Mouse (Mus musculus) right cerebral cortex, postnatal 4 days (tissue): Measurements from ENCODE around the gene S1pr4.

Experiments used
- DNase-seq: peaks from one replicate; pipeline ENCODE4 v3.0.0-alpha.2; 2022

Gene S1pr4

GRCm38 (mm10) chr10:81491018-81491417 lies 8.9 kb downstream of the S1pr4 start:
- no peak for DNase-seq

- no peak for DNase-seq
Observed at GRCm38 (mm10) chr10:81489941-81490340, 10.0 kb downstream of the S1pr4 start.

GRCm38 (mm10) chr10:81488081-81488480 lies 11.9 kb downstream of the S1pr4 start:
- no peak for DNase-seq

- no peak for DNase-seq
Observed at GRCm38 (mm10) chr10:81486496-81486895, 13.4 kb downstream of the S1pr4 start.

GRCm38 (mm10) chr10:81485479-81486018 lies 14.4 kb downstream of the S1pr4 start:
- no peak for DNase-seq

- no peak for DNase-seq
Observed at GRCm38 (mm10) chr10:81485060-81485449, 14.9 kb downstream of the S1pr4 start.

GRCm38 (mm10) chr10:81484441-81485059 lies 15.4 kb downstream of the S1pr4 start:
- no peak for DNase-seq

- DNase-seq = peak; percentile 62
Observed at GRCm38 (mm10) chr10:81483983-81484382, 15.9 kb downstream of the S1pr4 start.

- DNase-seq = peak; percentile 80
Observed at GRCm38 (mm10) chr10:81482533-81482889, 17.4 kb downstream of the S1pr4 start, which contains the start of gene Celf5. Celf5 (minus strand) TSS chr10:81482709.

GRCm38 (mm10) chr10:81481605-81482532 lies 18.1 kb downstream of the S1pr4 start:
- DNase-seq = peak; percentile 62

GRCm38 (mm10) chr10:81474461-81474860 lies 25.5 kb downstream of the S1pr4 start:
- DNase-seq = no peak

GRCm38 (mm10) chr10:81473003-81473451 lies 26.9 kb downstream of the S1pr4 start:
- DNase-seq = peak; percentile 86

GRCm38 (mm10) chr10:81472403-81473002 lies 27.4 kb downstream of the S1pr4 start:
- peak; percentile 55 for DNase-seq

GRCm38 (mm10) chr10:81470454-81470853 lies 29.5 kb downstream of the S1pr4 start:
- DNase-seq = no peak

- no peak for DNase-seq
Observed at GRCm38 (mm10) chr10:81469253-81469652, 30.7 kb downstream of the S1pr4 start.

- peak; percentile 2 for DNase-seq
Observed at GRCm38 (mm10) chr10:81467670-81468235, 32.2 kb downstream of the S1pr4 start.

GRCm38 (mm10) chr10:81466881-81467280 lies 33.1 kb downstream of the S1pr4 start:
- peak; percentile 12 for DNase-seq

GRCm38 (mm10) chr10:81466066-81466465 lies 33.9 kb downstream of the S1pr4 start:
- peak; percentile 2 for DNase-seq

- DNase-seq = peak; percentile 5
Observed at GRCm38 (mm10) chr10:81465265-81465645, 34.7 kb downstream of the S1pr4 start.

GRCm38 (mm10) chr10:81464405-81465264 lies 35.3 kb downstream of the S1pr4 start:
- DNase-seq = peak; percentile 33

- DNase-seq = peak; percentile 3
Observed at GRCm38 (mm10) chr10:81463531-81463930, 36.4 kb downstream of the S1pr4 start.

GRCm38 (mm10) chr10:81462917-81463316 lies 37.0 kb downstream of the S1pr4 start:
- peak; percentile 8 for DNase-seq
